Mouse (Mus musculus) heart, embryonic 15.5 days (tissue): ENCODE measurements around the gene Ppfibp1. TPM values are rescaled to one million over a fixed set of nuclear protein-coding genes. Genes with fewer than 3 reads are reported as not detected.

ENCODE experiments used
- ATAC-seq: fragments of 200-750 bp; cut with Nextera tagmentation; replicated peaks from 2 replicates; pipeline ENCODE4 v1.8.0; 2017; ENCODE audit warnings: low read depth, moderate TSS enrichment; ENCODE audit not compliant: insufficient number of reproducible peaks, insufficient read depth, low FRiP score
- H3K27ac ChIP-seq: fragments of 300-500 bp; sonication (generic); 2 replicates; pipeline ENCODE4 v1.5.1; 2015; ENCODE audit warnings: mild to moderate bottlenecking, inconsistent platforms
- H3K27me3 ChIP-seq: fragments of 300-500 bp; sonication (generic); 2 replicates; pipeline ENCODE4 v1.6.1; 2015; ENCODE audit warnings: inconsistent platforms
- H3K36me3 ChIP-seq: fragments of 300-500 bp; sonication (generic); 2 replicates; pipeline ENCODE4 v1.6.1; 2015; ENCODE audit warnings: mild to moderate bottlenecking, inconsistent platforms
- H3K4me1 ChIP-seq: fragments of 300-500 bp; sonication (generic); replicated peaks from 2 replicates; pipeline ENCODE4 v1.6.1; 2015; ENCODE audit warnings: inconsistent platforms
- H3K4me2 ChIP-seq: fragments of 300-500 bp; sonication (generic); 2 replicates; pipeline ENCODE4 v1.6.1; 2015; ENCODE audit warnings: inconsistent platforms, mild to moderate bottlenecking, moderate library complexity
- H3K4me3 ChIP-seq: fragments of 300-500 bp; sonication (generic); 2 replicates; pipeline ENCODE4 v1.5.1; 2015; ENCODE audit warnings: mild to moderate bottlenecking, inconsistent platforms
- H3K9ac ChIP-seq: fragments of 300-500 bp; sonication (generic); 2 replicates; pipeline ENCODE4 v1.6.1; 2015; ENCODE audit warnings: mild to moderate bottlenecking, inconsistent platforms
- H3K9me3 ChIP-seq: fragments of 300-500 bp; sonication (generic); replicated peaks from 2 replicates; pipeline ENCODE4 v1.6.1; 2016; ENCODE audit warnings: inconsistent platforms
- WGBS: fragments of 180-500 bp; shearing (Covaris S2); methylation state at CpG from one replicate; pipeline ENCODE4 v1.1.7; 2015; ENCODE audit warnings: mixed read lengths; 5-methylcytosine and 5-hydroxymethylcytosine counted together
- polyA plus RNA-seq: library from polyadenylated mRNA; unstranded; fragments of >200 nt; fragmentation: Nextera tagmentation; extraction: Ambion mirVana; gene quantifications from 2 replicates; pipeline ENCODE4 v1.2.1, GENCODE M21; 2015

Ppfibp1 gene
- polyA plus RNA-seq, 1 experiment from 2014 or later: 50.5 TPM

- no peak for ATAC-seq
- H3K4me1 ChIP-seq: peaks cover 34% of the 10 kb centered on the region
- WGBS: 76% methylated on average over 2 of the region's 2 CpGs
- H3K4me3 ChIP-seq: no peak overlapping the region
- H3K9ac ChIP-seq: no peak overlapping the region
- no peak overlapping the region for H3K27ac ChIP-seq
- H3K4me2 ChIP-seq: no peak overlapping the region
- H3K27me3 ChIP-seq: no peaks in the 10 kb centered on the region
- no peaks in the 10 kb centered on the region for H3K9me3 ChIP-seq
- no peaks in the 10 kb centered on the region for H3K36me3 ChIP-seq
Measured at GRCm38 (mm10) chr6:146903632-146904031, 15.3 kb downstream of the Ppfibp1 start.

- Histone ChIP-seq H3K36me3 (no peaks in the 10 kb centered on the region), H3K4me1 (peaks cover 32% of the 10 kb centered on the region), H3K9me3 (no peaks in the 10 kb centered on the region), H3K27me3 (no peaks in the 10 kb centered on the region), H3K4me2 (no peak overlapping the region), H3K9ac (no peak overlapping the region), H3K27ac (no peak overlapping the region), H3K4me3 (no peak overlapping the region)
- 75% methylated on average over 3 of the region's 3 CpGs for WGBS
- no peak for ATAC-seq
Measured at GRCm38 (mm10) chr6:146904707-146905106, 16.4 kb downstream of the Ppfibp1 start.

- H3K27me3 ChIP-seq: no peaks in the 10 kb centered on the region
- H3K27ac ChIP-seq: no peak overlapping the region
- H3K4me1 ChIP-seq: peaks cover 38% of the 10 kb centered on the region
- no peaks in the 10 kb centered on the region for H3K9me3 ChIP-seq
- WGBS: 76% methylated on average over 3 of the region's 3 CpGs
- ATAC-seq: no peak
- no peaks in the 10 kb centered on the region for H3K36me3 ChIP-seq
- no peak overlapping the region for H3K4me3 ChIP-seq
- H3K9ac ChIP-seq: no peak overlapping the region
- H3K4me2 ChIP-seq: no peak overlapping the region
Measured at GRCm38 (mm10) chr6:146906000-146906786, 17.9 kb downstream of the Ppfibp1 start.

GRCm38 (mm10) chr6:146907061-146907794, 18.9 kb downstream of the Ppfibp1 start:
- H3K4me2 ChIP-seq: no peak overlapping the region
- no peak overlapping the region for H3K4me3 ChIP-seq
- no peaks in the 10 kb centered on the region for H3K9me3 ChIP-seq
- no peaks in the 10 kb centered on the region for H3K27me3 ChIP-seq
- H3K4me1 ChIP-seq: peaks cover 47% of the 10 kb centered on the region
- H3K36me3 ChIP-seq: no peaks in the 10 kb centered on the region
- ATAC-seq: no peak
- WGBS: 51% methylated on average over 5 of the region's 5 CpGs
- no peak overlapping the region for H3K27ac ChIP-seq
- H3K9ac ChIP-seq: no peak overlapping the region

- WGBS: 79% methylated on average over 1 of the region's 1 CpGs
- Histone ChIP-seq H3K9ac (no peak overlapping the region), H3K9me3 (no peaks in the 10 kb centered on the region), H3K4me1 (peaks cover 53% of the 10 kb centered on the region), H3K36me3 (no peaks in the 10 kb centered on the region), H3K27me3 (no peaks in the 10 kb centered on the region), H3K4me3 (no peak overlapping the region), H3K27ac (no peak overlapping the region), H3K4me2 (no peak overlapping the region)
- no peak for ATAC-seq
Measured at GRCm38 (mm10) chr6:146907795-146908190, 19.5 kb downstream of the Ppfibp1 start.

- no peak overlapping the region for H3K4me3 ChIP-seq
- H3K4me2 ChIP-seq: no peak overlapping the region
- no peaks in the 10 kb centered on the region for H3K27me3 ChIP-seq
- no peak overlapping the region for H3K9ac ChIP-seq
- H3K36me3 ChIP-seq: no peaks in the 10 kb centered on the region
- ATAC-seq: no peak
- H3K27ac ChIP-seq: no peak overlapping the region
- H3K9me3 ChIP-seq: no peaks in the 10 kb centered on the region
- WGBS: 53% methylated on average over 2 of the region's 2 CpGs
- H3K4me1 ChIP-seq: peaks cover 62% of the 10 kb centered on the region
Measured at GRCm38 (mm10) chr6:146908801-146909200, 20.5 kb downstream of the Ppfibp1 start.

GRCm38 (mm10) chr6:146909725-146910489, 21.6 kb downstream of the Ppfibp1 start:
- ATAC-seq: no peak
- Histone ChIP-seq H3K9me3 (no peaks in the 10 kb centered on the region), H3K4me1 (peaks cover 69% of the 10 kb centered on the region), H3K27ac (no peak overlapping the region), H3K36me3 (no peaks in the 10 kb centered on the region), H3K27me3 (no peaks in the 10 kb centered on the region), H3K9ac (no peak overlapping the region), H3K4me3 (no peak overlapping the region), H3K4me2 (no peak overlapping the region)
- WGBS: 67% methylated on average over 5 of the region's 5 CpGs

GRCm38 (mm10) chr6:146910801-146911200, 22.5 kb downstream of the Ppfibp1 start:
- ATAC-seq: no peak

GRCm38 (mm10) chr6:146912835-146913488, 24.7 kb downstream of the Ppfibp1 start:
- Histone ChIP-seq H3K4me1 (peaks cover 61% of the 10 kb centered on the region), H3K36me3 (no peaks in the 10 kb centered on the region), H3K9me3 (no peaks in the 10 kb centered on the region), H3K4me2 (no peak overlapping the region), H3K9ac (no peak overlapping the region), H3K4me3 (no peak overlapping the region), H3K27me3 (no peaks in the 10 kb centered on the region), H3K27ac (peak overlapping the region; percentile 80)
- ATAC-seq: 0 out of 2 replicates have a peak, but pooled peaks have one; percentile 41
- 15% methylated on average over 3 of the region's 3 CpGs for WGBS

More at GRCm38 (mm10) chr6:146910801-146911200, 22.5 kb downstream of the Ppfibp1 start:
- H3K4me2 ChIP-seq: no peak overlapping the region
- no peaks in the 10 kb centered on the region for H3K27me3 ChIP-seq
- H3K36me3 ChIP-seq: no peaks in the 10 kb centered on the region
- no peaks in the 10 kb centered on the region for H3K9me3 ChIP-seq
- peaks cover 77% of the 10 kb centered on the region for H3K4me1 ChIP-seq
- H3K27ac ChIP-seq: no peak overlapping the region
- H3K4me3 ChIP-seq: no peak overlapping the region
- 72% methylated on average over 2 of the region's 2 CpGs for WGBS
- H3K9ac ChIP-seq: no peak overlapping the region

- Histone ChIP-seq H3K27ac (peak overlapping the region; percentile 80), H3K36me3 (no peaks in the 10 kb centered on the region), H3K27me3 (no peaks in the 10 kb centered on the region), H3K4me3 (no peak overlapping the region), H3K4me2 (no peak overlapping the region), H3K9me3 (no peaks in the 10 kb centered on the region), H3K4me1 (peaks cover 62% of the 10 kb centered on the region), H3K9ac (no peak overlapping the region)
- no peak for ATAC-seq
- 39% methylated on average over 4 of the region's 4 CpGs for WGBS
Measured at GRCm38 (mm10) chr6:146913489-146914198, 25.4 kb downstream of the Ppfibp1 start.
